Mouse (Mus musculus): ENCODE measurements at regions not wholly inside any gene's neighbourhood (a gene's known extent, or its start where the extent isn't known, plus 50 kb on each side); places are given as distances from the start of the nearest gene placed in this dataset.

- TF ChIP-seq CTCF (IDR thresholded peaks at IDR 0.05; ENCODE audit: extremely low read depth, insufficient read length, insufficient replicate concordance, low read depth, low read length) (no peak), POLR2A (IDR thresholded peaks at IDR 0.05; ENCODE audit: low read depth, low read length) (no peak)
Measured at GRCm38 (mm10) chr13:82295834-82296233, 513.0 kb downstream of the Cetn3 start.
